Mouse (Mus musculus) erythroblast, embryonic 14.5 days (primary cell): ENCODE results near the gene Utrn.

Experiments
- GATA1 ChIP-seq: IDR thresholded peaks from 2 replicates; pipeline ENCODE4 v1.6.1; 2012; ENCODE audit warnings: low read length, inconsistent platforms, mixed read lengths
- TAL1 ChIP-seq: IDR thresholded peaks from 3 replicates; pipeline ENCODE4 v1.6.1; 2012; ENCODE audit warnings: low read length, inconsistent platforms, mixed read lengths

GRCm38 (mm10) chr10:12706516-12706915, 162.6 kb downstream of the Utrn start:
- no peak for TF ChIP-seq GATA1
- no peak for TF ChIP-seq TAL1
